In the genomic region with DNA sequence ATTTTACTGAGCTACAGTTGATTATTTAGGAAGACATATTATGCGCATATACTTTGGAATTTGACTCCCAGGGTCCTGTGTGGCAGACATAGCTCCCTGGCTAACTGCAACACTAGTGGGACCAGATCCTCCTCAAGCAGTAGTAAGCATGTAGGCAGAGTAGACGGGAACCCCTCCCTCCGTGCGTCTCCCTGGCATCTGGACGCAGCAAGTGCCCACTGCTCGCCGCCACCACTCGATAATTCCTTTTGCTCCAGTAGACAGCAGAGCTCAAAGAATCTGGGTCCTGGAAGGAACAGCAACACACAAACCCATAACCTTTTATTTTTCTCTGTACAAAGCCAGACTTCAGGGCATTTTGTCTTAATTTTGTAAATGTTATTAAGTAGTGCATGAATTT, we compare ENCODE assay signal across 9 mouse cellular contexts. TPM values are rescaled to one million over a fixed set of nuclear protein-coding genes. Genes with fewer than 3 reads are reported as not detected.
DNase-seq lines count a peak whose midpoint lies in the region; ATAC-seq and TF ChIP-seq lines count a peak whose summit lies in the region.
"Had no signal": no experiment of that assay in that cellular context is flagged by ENCODE, and none has a peak within 500 bp of the region (broad histone marks: within the 10 kb centered on the region; RNA-seq: fewer than 3 reads in every experiment).

No protein-coding gene starts in this region.

- H3K36me3 ChIP-seq in heart, embryonic 10.5 days = no peaks in the 10 kb centered on the region
- no peaks in the 10 kb centered on the region for H3K36me3 ChIP-seq in liver, embryonic 11.5 days (ENCODE audit: control insufficient read depth, insufficient read depth, low read length)
- no peaks in the 10 kb centered on the region for H3K36me3 ChIP-seq in myocyte (ENCODE audit: control insufficient read depth, insufficient read depth)

- TF ChIP-seq CTCF in embryonic fibroblast, embryonic 13.5 days (IDR thresholded peaks at IDR 0.05; ENCODE audit: borderline replicate concordance, insufficient read depth, low read length) = no peak

- H3K4me2 ChIP-seq in liver, embryonic 11.5 days = no peak overlapping the region
- H3K4me2 ChIP-seq in myocyte (ENCODE audit: low read depth) = peak overlapping the region; percentile 76

- no peak overlapping the region for H3ac ChIP-seq in myocyte (ENCODE audit: control insufficient read depth, insufficient read length)

- 69% methylated on average over 8 of the region's 8 CpGs for WGBS in heart, embryonic 10.5 days
- 81% methylated on average over 8 of the region's 8 CpGs for WGBS in liver, embryonic 11.5 days

- no peaks in the 10 kb centered on the region for H3K79me2 ChIP-seq in myocyte (ENCODE audit: control insufficient read depth, insufficient read depth)

- no peaks in the 10 kb centered on the region for H3K27me3 ChIP-seq in heart, embryonic 10.5 days (ENCODE audit: insufficient read depth, poor library complexity, severe bottlenecking)
- no peaks in the 10 kb centered on the region for H3K27me3 ChIP-seq in liver, embryonic 11.5 days (replicated peaks; ENCODE audit: control insufficient read depth, insufficient read depth, low read length)
- H3K27me3 ChIP-seq in myocyte (ENCODE audit: control insufficient read depth, insufficient read depth, insufficient read length) = no peaks in the 10 kb centered on the region

- TF ChIP-seq POLR2A in embryonic fibroblast, embryonic 13.5 days (IDR thresholded peaks at IDR 0.05; ENCODE audit: low read depth, low read length) = no peak
- peak; percentile 38 for TF ChIP-seq POLR2A in myocyte (IDR thresholded peaks at IDR 0.05; ENCODE audit: insufficient read length, low read depth)

- no peaks in the 10 kb centered on the region for H3K9me3 ChIP-seq in heart, embryonic 10.5 days
- no peaks in the 10 kb centered on the region for H3K9me3 ChIP-seq in liver, embryonic 11.5 days (ENCODE audit: control insufficient read depth, low read length)

- ATAC-seq in liver, embryonic 11.5 days (replicated peaks; ENCODE audit: low FRiP score) = no peak
- ATAC-seq: activated CD4-positive, CD25-positive, alpha-beta regulatory T cell, adult 4 months had no signal

- H3K4me1 ChIP-seq in heart, embryonic 10.5 days = peaks cover 39% of the 10 kb centered on the region
- H3K4me1 ChIP-seq in liver, embryonic 11.5 days (replicated peaks; ENCODE audit: control insufficient read depth, insufficient read depth, low read length) = peaks cover 14% of the 10 kb centered on the region
- peaks cover 6% of the 10 kb centered on the region for H3K4me1 ChIP-seq in embryonic fibroblast, embryonic 13.5 days (ENCODE audit: control insufficient read depth, insufficient read depth, low read length)

- H3K9ac ChIP-seq in liver, embryonic 11.5 days (ENCODE audit: low read depth, low read length) = no peak overlapping the region

- H3K27ac ChIP-seq in heart, embryonic 10.5 days = peak overlapping the region; percentile 87
- peak overlapping the region; percentile 48 for H3K27ac ChIP-seq in liver, embryonic 11.5 days (ENCODE audit: low read depth, low read length)
- peak overlapping the region; percentile 96 for H3K27ac ChIP-seq in embryonic fibroblast, embryonic 13.5 days (ENCODE audit: insufficient read depth, low read length)

- DNase-seq in heart, embryonic 10.5 days (ENCODE audit: low spot score) = no peak
- no peak for DNase-seq in heart, adult 18-20 months
- no peak for DNase-seq in liver, embryonic 11.5 days (ENCODE audit: low spot score)
- DNase-seq in liver = no peak
- DNase-seq in urinary bladder, postnatal 36 days (ENCODE audit: low spot score in 2 of 2) = no peak
- DNase-seq in spleen, adult 12 weeks (ENCODE audit: low spot score) = no peak

- H3K4me3 ChIP-seq in heart, embryonic 10.5 days = no peak overlapping the region
- no peak overlapping the region for H3K4me3 ChIP-seq in liver, embryonic 11.5 days (ENCODE audit: low read depth, low read length)
- no peak overlapping the region for H3K4me3 ChIP-seq in embryonic fibroblast, embryonic 13.5 days (ENCODE audit: insufficient read depth, low read length)
- H3K4me3 ChIP-seq in myocyte = no peak overlapping the region

TF ChIP-seq in myocyte, 11 proteins besides CTCF, POLR2A, EP300 and RAD21:
- TF ChIP-seq TCF12 (IDR thresholded peaks at IDR 0.05; ENCODE audit: insufficient read depth, poor library complexity, severe bottlenecking) (no peak), E2F4 (IDR thresholded peaks at IDR 0.05; ENCODE audit: insufficient read depth) (no peak), TCF3 (IDR thresholded peaks at IDR 0.05; ENCODE audit: insufficient read length, low read depth) (no peak), MAX (IDR thresholded peaks at IDR 0.05; ENCODE audit: low read depth) (no peak), POLR2AphosphoS2 (IDR thresholded peaks at IDR 0.05; ENCODE audit: insufficient read length, low read depth) (peak; percentile 38), REST (IDR thresholded peaks at IDR 0.05; ENCODE audit: insufficient read depth, insufficient read length) (no peak), SRF (IDR thresholded peaks at IDR 0.05; ENCODE audit: control insufficient read depth, insufficient read length, low read depth) (no peak), USF1 (IDR thresholded peaks at IDR 0.05; ENCODE audit: low read depth) (no peak), MYOD1 (IDR thresholded peaks at IDR 0.05; ENCODE audit: control insufficient read depth in 1 of 3, insufficient read length in 2 of 3, low read depth in 2 of 3) (no peak), MYOG (IDR thresholded peaks at IDR 0.05; ENCODE audit: control insufficient read depth in 1 of 3, insufficient read depth in 1 of 3, insufficient read length in 2 of 3, low read depth in 2 of 3) (peak in 1 of 3 experiments; percentile 74), CEBPB (IDR thresholded peaks at IDR 0.05; ENCODE audit: insufficient read depth, poor library complexity, severe bottlenecking) (no peak)

RNA-seq across cellular contexts. Expression of a gene that starts 17.3 kb away (rescaled TPM):
- 5.2 and 6.8 TPM in 2 replicates for polyA plus RNA-seq in heart, embryonic 10.5 days (2016; fragmentation: Nextera tagmentation; extraction: Ambion mirVana)
- 10 to 100 TPM in 1 of 2 experiments, 1 to 10 TPM in 1; 7.0 to 11.4 TPM for total RNA-seq in heart, adult 18-20 months (2021)
- 9.4 and 11.4 TPM in 2 replicates for polyA plus RNA-seq in liver, embryonic 11.5 days (2014; fragmentation: Nextera tagmentation; extraction: Ambion mirVana)
- 6.0 and 8.1 TPM in 2 replicates for polyA plus RNA-seq in embryonic fibroblast, embryonic 13.5 days (2011; ENCODE audit: insufficient read length, low read depth, missing spikeins)
- 1.3 TPM for polyA plus RNA-seq in myocyte (2012; fragmentation: generic; extraction: Trizol)
